Mouse (Mus musculus) hindbrain, embryonic 12.5 days (tissue): ENCODE results near the gene Sugt1. TPM values are rescaled to one million over a fixed set of nuclear protein-coding genes. Genes with fewer than 3 reads are reported as not detected.

ENCODE experiments used
- ATAC-seq: fragments of 200-750 bp; cut with Nextera tagmentation; 2 replicates; pipeline ENCODE4 v1.8.0; 2017; ENCODE audit warnings: moderate TSS enrichment; ENCODE audit not compliant: low FRiP score
- H3K27ac ChIP-seq: fragments of 300-500 bp; sonication (generic); 2 replicates; pipeline ENCODE4 v1.5.1; 2016; ENCODE audit warnings: mild to moderate bottlenecking
- H3K27me3 ChIP-seq: fragments of 300-500 bp; sonication (generic); 2 replicates; pipeline ENCODE4 v1.6.1; 2016; ENCODE audit warnings: mild to moderate bottlenecking
- H3K36me3 ChIP-seq: fragments of 300-500 bp; sonication (generic); 2 replicates; pipeline ENCODE4 v1.6.1; 2016; ENCODE audit warnings: mild to moderate bottlenecking
- H3K4me1 ChIP-seq: fragments of 300-500 bp; sonication (generic); 2 replicates; pipeline ENCODE4 v1.6.1; 2016
- H3K4me2 ChIP-seq: fragments of 300-500 bp; sonication (generic); replicated peaks from 2 replicates; pipeline ENCODE4 v1.6.1; 2016; ENCODE audit warnings: mild to moderate bottlenecking
- H3K4me3 ChIP-seq: fragments of 300-500 bp; sonication (generic); 2 replicates; pipeline ENCODE4 v1.5.1; 2016; ENCODE audit warnings: mild to moderate bottlenecking
- H3K9ac ChIP-seq: fragments of 300-500 bp; sonication (generic); 2 replicates; pipeline ENCODE4 v1.6.1; 2016; ENCODE audit warnings: mild to moderate bottlenecking, moderate library complexity
- H3K9me3 ChIP-seq: fragments of 300-500 bp; sonication (generic); replicated peaks from 2 replicates; pipeline ENCODE4 v1.6.1; 2016; ENCODE audit warnings: mild to moderate bottlenecking
- WGBS: fragments of 180-500 bp; shearing (Covaris S2); methylation state at CpG from one replicate; pipeline ENCODE4 v1.1.7; 2016; 5-methylcytosine and 5-hydroxymethylcytosine counted together
- polyA plus RNA-seq: library from polyadenylated mRNA; unstranded; fragments of >200 nt; fragmentation: Nextera tagmentation; extraction: Ambion mirVana; gene quantifications from 2 replicates; pipeline ENCODE4 v1.2.1, GENCODE M21; 2016

The Sugt1 gene
- polyA plus RNA-seq, 1 experiment from 2014 or later = 128 TPM

GRCm38 (mm10) chr14:79586499-79587138, 872 bp upstream of the Sugt1 start:
- H3K27ac ChIP-seq = peak overlapping the region; percentile 95
- H3K9ac ChIP-seq = peak overlapping the region; percentile 56
- no peak for ATAC-seq
- no peaks in the 10 kb centered on the region for H3K9me3 ChIP-seq
- peak overlapping the region; percentile 85 for H3K4me2 ChIP-seq
- H3K4me3 ChIP-seq = peak overlapping the region; percentile 65
- no peaks in the 10 kb centered on the region for H3K27me3 ChIP-seq
- H3K4me1 ChIP-seq = peaks cover 21% of the 10 kb centered on the region
- 35% methylated on average over 16 of the region's 16 CpGs for WGBS
- no peaks in the 10 kb centered on the region for H3K36me3 ChIP-seq

DNA sequence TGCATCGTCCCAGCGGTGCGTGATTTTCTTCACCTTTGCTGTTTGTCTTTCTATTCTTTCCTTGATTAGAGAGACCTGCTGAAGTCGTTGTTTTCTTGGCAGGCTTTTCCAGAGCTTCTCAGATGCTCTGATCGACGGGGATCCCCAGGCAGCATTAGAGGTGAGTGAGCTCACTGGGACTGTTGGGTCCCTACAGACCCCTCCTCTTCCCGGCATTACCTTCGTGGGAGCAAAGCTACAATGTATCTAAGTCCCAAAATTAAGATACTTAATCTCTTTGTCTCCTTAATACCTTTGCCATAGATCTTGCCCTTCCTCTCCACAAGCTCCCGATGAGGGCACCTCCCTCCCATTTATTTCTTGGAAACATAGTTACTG, 350 bp downstream of the Sugt1 start:
- Histone ChIP-seq H3K36me3 (no peaks in the 10 kb centered on the region), H3K27ac (peak overlapping the region; percentile 95), H3K9ac (peak overlapping the region; percentile 75), H3K4me2 (peak overlapping the region; percentile 85), H3K9me3 (no peaks in the 10 kb centered on the region), H3K27me3 (no peaks in the 10 kb centered on the region), H3K4me1 (peaks cover 21% of the 10 kb centered on the region), H3K4me3 (peak overlapping the region; percentile 65)
- 2% methylated on average over 9 of the region's 9 CpGs for WGBS
- ATAC-seq = peak; percentile 46

DNA sequence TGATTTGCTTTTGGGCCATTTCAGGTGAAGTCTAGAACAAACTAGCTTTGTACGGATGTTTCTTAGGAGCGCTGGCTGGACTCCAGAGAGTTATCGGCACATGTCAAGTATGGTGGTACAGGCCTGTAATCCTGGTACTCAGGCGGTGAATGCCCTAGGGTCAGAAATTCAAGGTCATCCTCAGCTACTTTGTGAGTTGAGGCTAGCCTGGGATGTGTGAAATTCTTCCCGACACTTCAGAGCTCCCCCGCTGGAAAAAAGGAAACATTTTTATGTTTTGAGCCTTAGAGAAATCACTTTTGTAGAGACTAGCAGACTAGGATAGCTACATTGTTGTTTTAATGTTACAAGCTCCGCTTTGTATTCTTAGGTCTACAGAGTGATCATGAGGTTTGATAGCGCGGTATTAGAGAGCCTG, 1.1 kb downstream of the Sugt1 start:
- H3K4me1 ChIP-seq = peaks cover 21% of the 10 kb centered on the region
- H3K9ac ChIP-seq = peak overlapping the region; percentile 75; the same call in 1 of the 2 replicates
- H3K36me3 ChIP-seq = no peaks in the 10 kb centered on the region
- no peak overlapping the region for H3K27ac ChIP-seq
- H3K4me2 ChIP-seq = peak overlapping the region; percentile 85
- WGBS = 87% methylated on average over 9 of the region's 9 CpGs
- peak overlapping the region; percentile 65 for H3K4me3 ChIP-seq
- no peak for ATAC-seq
- no peaks in the 10 kb centered on the region for H3K9me3 ChIP-seq
- no peaks in the 10 kb centered on the region for H3K27me3 ChIP-seq

DNA sequence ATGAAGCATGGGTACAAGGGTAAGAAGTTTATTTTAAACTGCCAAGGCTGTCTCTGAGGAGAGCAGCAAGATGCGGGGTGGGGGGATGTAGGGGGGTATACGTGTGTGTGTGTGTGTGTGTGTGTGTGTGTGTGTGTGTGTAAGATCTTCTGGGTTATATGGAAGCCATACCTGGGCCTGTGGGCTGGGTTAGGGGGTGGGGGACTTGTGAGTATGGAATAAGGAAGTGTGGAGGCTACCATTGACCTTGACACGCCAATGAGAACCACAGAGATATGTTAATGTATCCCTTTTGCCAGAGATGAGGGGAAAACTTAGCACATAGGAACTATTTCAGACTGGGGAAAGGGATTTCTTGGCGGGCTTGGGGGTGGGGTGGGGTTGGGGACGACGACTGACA, 1.9 kb downstream of the Sugt1 start:
- WGBS = 90% methylated on average over 6 of the region's 6 CpGs
- no peak overlapping the region for H3K4me2 ChIP-seq

DNA sequence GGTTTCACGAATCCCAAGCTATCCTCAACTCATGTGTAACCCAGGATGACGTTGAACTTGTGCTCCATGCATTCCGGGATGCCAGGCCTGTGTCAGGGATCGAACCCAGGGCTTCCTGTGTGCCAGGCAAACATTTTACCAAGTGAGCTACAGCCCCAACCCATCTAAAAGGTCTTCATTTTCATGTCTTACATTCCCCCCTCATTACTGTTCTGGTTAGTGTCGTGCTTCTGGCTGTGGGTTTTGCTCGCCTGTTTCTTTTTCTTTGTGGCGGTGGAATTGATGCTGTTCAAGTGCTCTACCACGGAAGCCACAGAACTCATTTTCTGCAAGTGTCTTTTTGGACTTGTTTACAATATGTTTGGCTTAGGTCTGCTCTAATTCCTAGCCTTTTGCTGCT, 3.4 kb downstream of the Sugt1 start:
- Histone ChIP-seq H3K27ac (no peak overlapping the region), H3K4me1 (peaks cover 21% of the 10 kb centered on the region), H3K4me2 (no peak overlapping the region), H3K27me3 (no peaks in the 10 kb centered on the region), H3K4me3 (no peak overlapping the region), H3K9ac (no peak overlapping the region), H3K36me3 (peaks cover 3% of the 10 kb centered on the region; the same call in 1 of the 2 replicates), H3K9me3 (no peaks in the 10 kb centered on the region)
- no peak for ATAC-seq
- WGBS = 96% methylated on average over 8 of the region's 8 CpGs

More for the DNA sequence above, 1.9 kb downstream of the Sugt1 start:
- no peaks in the 10 kb centered on the region for H3K9me3 ChIP-seq
- ATAC-seq = no peak
- no peaks in the 10 kb centered on the region for H3K27me3 ChIP-seq
- no peak overlapping the region for H3K27ac ChIP-seq
- H3K36me3 ChIP-seq = no peaks in the 10 kb centered on the region
- peaks cover 21% of the 10 kb centered on the region for H3K4me1 ChIP-seq
- no peak overlapping the region for H3K4me3 ChIP-seq
- no peak overlapping the region for H3K9ac ChIP-seq

DNA sequence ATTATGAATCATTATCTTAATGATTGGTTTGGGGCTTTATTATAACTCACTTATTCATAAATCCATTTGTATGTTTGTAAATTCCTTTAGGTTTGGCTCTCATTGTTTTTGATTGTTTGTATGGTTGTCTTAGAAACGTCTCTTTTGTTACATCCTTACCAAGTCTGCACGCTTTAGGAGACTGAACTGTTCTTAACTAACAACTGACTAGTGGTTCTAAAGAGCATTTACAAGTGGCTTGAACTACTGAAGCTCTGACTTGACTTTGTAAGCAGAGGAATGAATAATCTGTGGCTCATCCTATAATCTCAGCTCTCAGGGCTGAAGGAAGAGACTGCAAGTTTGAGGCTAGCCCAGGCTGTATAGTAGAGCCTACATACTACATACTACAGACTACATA, 4.1 kb downstream of the Sugt1 start:
- Histone ChIP-seq H3K27me3 (no peaks in the 10 kb centered on the region), H3K9me3 (no peaks in the 10 kb centered on the region), H3K4me1 (peaks cover 18% of the 10 kb centered on the region), H3K4me2 (no peak overlapping the region), H3K4me3 (no peak overlapping the region), H3K36me3 (peaks cover 8% of the 10 kb centered on the region), H3K9ac (no peak overlapping the region), H3K27ac (no peak overlapping the region)
- WGBS = 91% methylated on average over 2 of the region's 2 CpGs
- no peak for ATAC-seq

- WGBS = 93% methylated on average over 5 of the region's 5 CpGs
- H3K27ac ChIP-seq = no peak overlapping the region
- H3K27me3 ChIP-seq = no peaks in the 10 kb centered on the region
- H3K4me1 ChIP-seq = peaks cover 9% of the 10 kb centered on the region
- no peak overlapping the region for H3K4me3 ChIP-seq
- no peak overlapping the region for H3K9ac ChIP-seq
- H3K36me3 ChIP-seq = peaks cover 24% of the 10 kb centered on the region
- H3K4me2 ChIP-seq = no peak overlapping the region
- no peaks in the 10 kb centered on the region for H3K9me3 ChIP-seq
- no peak for ATAC-seq
Observed at GRCm38 (mm10) chr14:79594069-79594468, 6.6 kb downstream of the Sugt1 start.

- 85% methylated on average over 4 of the region's 4 CpGs for WGBS
- Histone ChIP-seq H3K36me3 (peaks cover 49% of the 10 kb centered on the region), H3K4me3 (no peak overlapping the region), H3K27me3 (no peaks in the 10 kb centered on the region), H3K9ac (no peak overlapping the region), H3K9me3 (no peaks in the 10 kb centered on the region), H3K4me1 (no peaks in the 10 kb centered on the region), H3K4me2 (no peak overlapping the region), H3K27ac (no peak overlapping the region)
- no peak for ATAC-seq
Observed at GRCm38 (mm10) chr14:79596602-79597001, 9.1 kb downstream of the Sugt1 start.

DNA sequence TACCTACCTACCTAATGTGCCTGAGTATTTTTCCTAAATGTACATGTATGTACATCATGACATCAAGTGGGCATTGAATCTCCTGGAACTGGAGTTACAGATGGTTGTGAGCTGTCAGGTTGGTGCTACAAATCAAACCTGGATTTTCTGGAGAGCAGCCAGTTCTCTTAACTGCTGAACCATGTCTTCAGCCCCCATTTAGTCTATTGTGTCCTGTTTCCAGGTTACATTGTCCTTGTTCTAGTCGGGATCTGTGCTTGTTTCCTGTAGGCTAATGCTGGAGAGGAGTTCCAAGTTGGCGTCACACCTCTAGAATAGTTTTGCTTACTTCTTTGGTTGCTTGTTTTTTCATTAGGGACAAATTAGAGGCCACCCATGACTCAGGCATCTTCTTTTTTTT, 18.4 kb downstream of the Sugt1 start:
- H3K4me2 ChIP-seq = no peak overlapping the region
- no peaks in the 10 kb centered on the region for H3K4me1 ChIP-seq
- no peak for ATAC-seq
- no peak overlapping the region for H3K27ac ChIP-seq
- H3K27me3 ChIP-seq = no peaks in the 10 kb centered on the region
- no peak overlapping the region for H3K4me3 ChIP-seq
- no peak overlapping the region for H3K9ac ChIP-seq
- WGBS = 84% methylated on average over 2 of the region's 2 CpGs
- no peaks in the 10 kb centered on the region for H3K9me3 ChIP-seq
- H3K36me3 ChIP-seq = peaks cover 72% of the 10 kb centered on the region

DNA sequence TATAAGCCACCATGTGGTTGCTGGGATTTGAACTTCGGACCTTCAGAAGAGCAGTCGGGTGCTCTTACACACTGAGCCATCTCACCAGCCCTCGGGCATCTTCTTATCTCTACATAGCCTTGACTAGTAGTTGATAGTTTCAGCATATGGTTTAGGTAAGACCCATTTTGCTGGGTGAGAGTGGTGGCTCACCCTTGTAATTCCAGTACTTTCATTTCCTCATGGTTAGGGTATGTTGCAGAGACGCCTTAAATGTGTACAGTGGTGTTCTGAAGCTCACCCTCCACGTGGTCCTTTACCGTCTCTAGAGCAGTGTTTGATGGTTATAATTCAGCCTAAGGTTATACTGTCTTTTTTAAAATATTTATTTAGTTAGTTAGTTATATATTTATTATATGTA, 18.9 kb downstream of the Sugt1 start:
- H3K36me3 ChIP-seq = peaks cover 72% of the 10 kb centered on the region
- WGBS = 94% methylated on average over 6 of the region's 6 CpGs

DNA sequence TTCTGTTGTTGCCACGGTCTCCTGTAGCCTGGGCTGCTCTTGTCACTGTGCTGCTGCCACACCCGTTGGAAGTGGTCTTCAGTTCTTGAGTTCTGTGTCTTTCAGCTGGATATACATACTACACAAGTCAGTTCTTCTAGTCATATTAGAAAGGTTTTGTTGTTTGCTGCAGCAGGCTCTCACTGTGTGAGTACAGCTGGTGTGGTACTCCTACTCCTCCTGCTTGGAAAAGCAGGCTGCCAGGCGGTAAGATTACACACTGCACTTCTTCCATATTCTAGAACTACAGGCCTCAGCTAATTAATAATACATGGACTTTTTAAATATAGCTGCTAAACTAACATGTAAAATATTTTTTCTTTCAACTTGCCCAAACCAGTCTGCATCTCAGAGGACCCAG, 19.4 kb downstream of the Sugt1 start:
- Histone ChIP-seq H3K36me3 (peaks cover 71% of the 10 kb centered on the region), H3K4me1 (no peaks in the 10 kb centered on the region), H3K4me2 (no peak overlapping the region), H3K9ac (no peak overlapping the region), H3K27me3 (no peaks in the 10 kb centered on the region), H3K4me3 (no peak overlapping the region), H3K27ac (no peak overlapping the region), H3K9me3 (no peaks in the 10 kb centered on the region)
- ATAC-seq = no peak
- WGBS = 94% methylated on average over 3 of the region's 3 CpGs

More for the DNA sequence above, 18.9 kb downstream of the Sugt1 start:
- H3K27me3 ChIP-seq = no peaks in the 10 kb centered on the region
- H3K9ac ChIP-seq = no peak overlapping the region
- no peaks in the 10 kb centered on the region for H3K4me1 ChIP-seq
- H3K4me3 ChIP-seq = no peak overlapping the region
- no peak overlapping the region for H3K27ac ChIP-seq
- no peak overlapping the region for H3K4me2 ChIP-seq
- no peak for ATAC-seq
- no peaks in the 10 kb centered on the region for H3K9me3 ChIP-seq

DNA sequence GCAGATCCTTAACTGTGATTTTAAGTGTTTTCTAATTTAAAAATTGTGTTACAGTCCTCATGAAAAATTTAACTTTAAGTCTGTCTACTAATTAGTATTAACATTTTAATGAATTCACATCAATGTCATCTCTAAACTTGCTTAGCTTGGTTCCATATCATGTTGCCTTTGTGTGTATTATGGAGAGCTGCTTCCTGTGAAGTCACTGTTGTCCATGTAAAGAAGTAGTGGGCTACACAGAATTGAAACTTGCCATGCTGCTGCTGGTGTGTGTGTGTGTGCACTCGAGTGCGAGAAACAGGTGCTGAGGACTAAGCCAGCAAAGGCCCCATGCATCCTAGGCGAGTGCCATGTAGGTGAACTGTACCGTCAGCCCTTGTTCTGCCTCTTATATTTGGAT, 19.9 kb downstream of the Sugt1 start:
- 96% methylated on average over 4 of the region's 4 CpGs for WGBS

GRCm38 (mm10) chr14:79608286-79608685, 20.8 kb downstream of the Sugt1 start:
- Histone ChIP-seq H3K36me3 (peaks cover 74% of the 10 kb centered on the region), H3K27ac (no peak overlapping the region), H3K9me3 (no peaks in the 10 kb centered on the region), H3K4me3 (no peak overlapping the region), H3K4me2 (no peak overlapping the region), H3K4me1 (no peaks in the 10 kb centered on the region), H3K9ac (no peak overlapping the region), H3K27me3 (no peaks in the 10 kb centered on the region)
- no peak for ATAC-seq
- 92% methylated on average over 6 of the region's 6 CpGs for WGBS

More for the DNA sequence above, 19.9 kb downstream of the Sugt1 start:
- no peaks in the 10 kb centered on the region for H3K27me3 ChIP-seq
- no peak overlapping the region for H3K4me2 ChIP-seq
- peaks cover 71% of the 10 kb centered on the region for H3K36me3 ChIP-seq
- no peak overlapping the region for H3K27ac ChIP-seq
- H3K9me3 ChIP-seq = no peaks in the 10 kb centered on the region
- H3K4me3 ChIP-seq = no peak overlapping the region
- no peak for ATAC-seq
- H3K4me1 ChIP-seq = no peaks in the 10 kb centered on the region
- no peak overlapping the region for H3K9ac ChIP-seq
